Mouse (Mus musculus) liver, postnatal 0 days (tissue): ENCODE measurements around the gene Olfr1061.

ENCODE experiments used
- CTCF ChIP-seq: sonication (generic); IDR thresholded peaks from 2 replicates; pipeline ENCODE4 v1.5.1; 2016; ENCODE audit warnings: antibody characterized with exemption, low read depth
- EP300 ChIP-seq: IDR thresholded peaks from 2 replicates; pipeline ENCODE4 v1.6.1; 2016; ENCODE audit warnings: antibody characterized with exemption, low read depth, mild to moderate bottlenecking

GRCm38 (mm10) chr2:86395114-86395513, 18.7 kb downstream of the Olfr1061 start:
- no peak for TF ChIP-seq CTCF
- TF ChIP-seq EP300, result no peak
